Mouse (Mus musculus) bone marrow macrophage, adult 2 months (primary cell): ENCODE data around the gene Dnajc5. TPM values are rescaled to one million over a fixed set of nuclear protein-coding genes. Genes with fewer than 3 reads are reported as not detected.

Experiments
- H3K27ac ChIP-seq: 2 replicates; pipeline ENCODE4 v1.5.1; 2012; ENCODE audit warnings: low read depth, low read length; ENCODE audit not compliant: insufficient read depth
- H3K4me1 ChIP-seq: 2 replicates; pipeline ENCODE4 v1.6.1; 2012; ENCODE audit warnings: low read length; ENCODE audit not compliant: control insufficient read depth, insufficient read depth
- H3K4me3 ChIP-seq: 2 replicates; pipeline ENCODE4 v1.5.1; 2012; ENCODE audit warnings: mild to moderate bottlenecking, low read length, moderate library complexity; ENCODE audit not compliant: insufficient read depth
- CTCF ChIP-seq: IDR thresholded peaks from 2 replicates; pipeline ENCODE4 v1.5.1; 2012; ENCODE audit warnings: low read depth, mild to moderate bottlenecking, low read length, moderate library complexity
- POLR2A ChIP-seq: IDR thresholded peaks from 2 replicates; pipeline ENCODE4 v1.6.1; 2012; ENCODE audit warnings: mild to moderate bottlenecking, low read depth, low read length, borderline replicate concordance
- polyA plus RNA-seq: library from polyadenylated mRNA; stranded (reverse); fragments of >200 nt; gene quantifications from 2 replicates; pipeline ENCODE4 v1.2.4, GENCODE M21; 2012; ENCODE audit not compliant: missing spikeins, insufficient read depth, insufficient read length

The Dnajc5 gene
- polyA plus RNA-seq, 1 experiment: 71.7 TPM

GRCm38 (mm10) chr2:181511231-181511630, 9.1 kb upstream of the Dnajc5 start:
- Histone ChIP-seq H3K27ac (no peak overlapping the region), H3K4me3 (no peak overlapping the region), H3K4me1 (peaks cover 2% of the 10 kb centered on the region; the same call in 1 of the 2 replicates)
- no peak for TF ChIP-seq CTCF
- no peak for TF ChIP-seq POLR2A

GRCm38 (mm10) chr2:181519201-181519600, 1.1 kb upstream of the Dnajc5 start:
- Histone ChIP-seq H3K4me1 (peaks cover 18% of the 10 kb centered on the region), H3K4me3 (peak overlapping the region; percentile 98), H3K27ac (peak overlapping the region; percentile 89; the same call in 1 of the 2 replicates)
- TF ChIP-seq CTCF (no peak), POLR2A (no peak)

- peak overlapping the region; percentile 98 for H3K4me3 ChIP-seq
- peaks cover 24% of the 10 kb centered on the region for H3K4me1 ChIP-seq
- H3K27ac ChIP-seq: peak overlapping the region; percentile 89
- no peak for TF ChIP-seq CTCF
- no peak for TF ChIP-seq POLR2A
These were observed 597 bp downstream of the Dnajc5 start for GRCm38 (mm10) chr2:181520936-181521227.

- Histone ChIP-seq H3K4me3 (peak overlapping the region; percentile 98), H3K27ac (no peak overlapping the region), H3K4me1 (peaks cover 24% of the 10 kb centered on the region)
- no peak; the same call in 1 of the 2 replicates for TF ChIP-seq CTCF
- no peak for TF ChIP-seq POLR2A
These were observed 1.2 kb downstream of the Dnajc5 start for GRCm38 (mm10) chr2:181521491-181521890.

- Histone ChIP-seq H3K4me1 (peaks cover 26% of the 10 kb centered on the region), H3K27ac (no peak overlapping the region), H3K4me3 (no peak overlapping the region)
- TF ChIP-seq CTCF (no peak), POLR2A (no peak)
These were observed 2.5 kb downstream of the Dnajc5 start for GRCm38 (mm10) chr2:181522811-181523210.

- no peak overlapping the region for H3K27ac ChIP-seq
- H3K4me3 ChIP-seq: no peak overlapping the region
- no peak for TF ChIP-seq POLR2A
These were observed 5.2 kb downstream of the Dnajc5 start for GRCm38 (mm10) chr2:181525526-181525925.

GRCm38 (mm10) chr2:181529076-181529475, 8.8 kb downstream of the Dnajc5 start:
- TF ChIP-seq CTCF (no peak), POLR2A (no peak)
- H3K4me3 ChIP-seq: no peak overlapping the region
- peaks cover 18% of the 10 kb centered on the region for H3K4me1 ChIP-seq
- no peak overlapping the region for H3K27ac ChIP-seq

More at GRCm38 (mm10) chr2:181525526-181525925, 5.2 kb downstream of the Dnajc5 start:
- H3K4me1 ChIP-seq: peaks cover 21% of the 10 kb centered on the region

- peaks cover 19% of the 10 kb centered on the region for H3K4me1 ChIP-seq
- H3K4me3 ChIP-seq: no peak overlapping the region
- H3K27ac ChIP-seq: no peak overlapping the region
- no peak for TF ChIP-seq CTCF
- TF ChIP-seq POLR2A: no peak
These were observed 12.3 kb downstream of the Dnajc5 start for GRCm38 (mm10) chr2:181532589-181532988.

GRCm38 (mm10) chr2:181536410-181536809, 16.1 kb downstream of the Dnajc5 start:
- TF ChIP-seq POLR2A: no peak
- TF ChIP-seq CTCF: no peak
- Histone ChIP-seq H3K4me1 (peaks cover 38% of the 10 kb centered on the region), H3K4me3 (no peak overlapping the region), H3K27ac (peak overlapping the region; percentile 95)

- Histone ChIP-seq H3K4me1 (peaks cover 43% of the 10 kb centered on the region), H3K4me3 (peak overlapping the region; percentile 1; the same call in 1 of the 2 replicates), H3K27ac (peak overlapping the region; percentile 95)
- TF ChIP-seq CTCF (no peak), POLR2A (no peak)
These were observed 17.3 kb downstream of the Dnajc5 start for GRCm38 (mm10) chr2:181537444-181538047.

GRCm38 (mm10) chr2:181541761-181542380, 21.6 kb downstream of the Dnajc5 start:
- TF ChIP-seq CTCF: no peak
- no peak for TF ChIP-seq POLR2A
- Histone ChIP-seq H3K4me1 (peaks cover 31% of the 10 kb centered on the region), H3K27ac (peak overlapping the region; percentile 77), H3K4me3 (no peak overlapping the region)
